Mouse (Mus musculus) embryonic facial prominence, embryonic 11.5 days (tissue): ENCODE results near the gene Gm5622. TPM values are rescaled to one million over a fixed set of nuclear protein-coding genes. Genes with fewer than 3 reads are reported as not detected.
"Not testable (repeated sequence)": the region's sequence is repeated elsewhere in the genome, so short reads cannot be mapped to it uniquely, and the experiment has no call there.

ENCODE experiments used
- ATAC-seq: fragments of 200-750 bp; cut with Nextera tagmentation; replicated peaks from 2 replicates; pipeline ENCODE4 v1.8.0; 2017; ENCODE audit warnings: low read depth; ENCODE audit not compliant: insufficient number of reproducible peaks, low FRiP score, low TSS enrichment
- DNase-seq: peaks from one replicate; pipeline ENCODE4 v3.0.0-alpha.2; 2015; ENCODE audit warnings: low spot score
- H3K27ac ChIP-seq: fragments of 300-500 bp; sonication (generic); replicated peaks from 2 replicates; pipeline ENCODE4 v1.5.1; 2014; ENCODE audit warnings: mild to moderate bottlenecking, low read depth, low read length, control low read depth
- H3K27me3 ChIP-seq: fragments of 300-500 bp; sonication (generic); 2 replicates; pipeline ENCODE4 v1.6.1; 2014; ENCODE audit warnings: mild to moderate bottlenecking, low read length, moderate library complexity, mixed read lengths; ENCODE audit not compliant: control insufficient read depth, insufficient read depth
- H3K36me3 ChIP-seq: fragments of 300-500 bp; sonication (generic); replicated peaks from 2 replicates; pipeline ENCODE4 v1.6.1; 2014; ENCODE audit warnings: low read depth, mild to moderate bottlenecking, low read length, moderate library complexity, mixed read lengths; ENCODE audit not compliant: control insufficient read depth, insufficient read depth
- H3K4me1 ChIP-seq: fragments of 300-500 bp; sonication (generic); 2 replicates; pipeline ENCODE4 v1.6.1; 2014; ENCODE audit warnings: low read length, mixed read lengths; ENCODE audit not compliant: control insufficient read depth, insufficient read depth
- H3K4me2 ChIP-seq: fragments of 300-500 bp; sonication (generic); 2 replicates; pipeline ENCODE4 v1.6.1; 2014; ENCODE audit warnings: low read depth, mild to moderate bottlenecking, control low read depth, low read length, moderate library complexity
- H3K4me3 ChIP-seq: fragments of 300-500 bp; sonication (generic); 2 replicates; pipeline ENCODE4 v1.5.1; 2014; ENCODE audit warnings: low read depth, low read length, control low read depth
- H3K9ac ChIP-seq: fragments of 300-500 bp; sonication (generic); replicated peaks from 2 replicates; pipeline ENCODE4 v1.6.1; 2014; ENCODE audit warnings: mild to moderate bottlenecking, control low read depth, low read length
- H3K9me3 ChIP-seq: fragments of 300-500 bp; sonication (generic); replicated peaks from 2 replicates; pipeline ENCODE4 v1.6.1; 2016; ENCODE audit warnings: mild to moderate bottlenecking, low read length, inconsistent platforms, mixed read lengths; ENCODE audit not compliant: control insufficient read depth
- WGBS: fragments of 180-500 bp; shearing (Covaris S2); extraction: QIAGEN DNeasy Blood & Tissue Kit; methylation state at CpG from one replicate; pipeline ENCODE4 v1.1.7; 2014; 5-methylcytosine and 5-hydroxymethylcytosine counted together
- polyA plus RNA-seq: library from polyadenylated mRNA; unstranded; fragments of >200 nt; fragmentation: Nextera tagmentation; extraction: Ambion mirVana; gene quantifications from 2 replicates; pipeline ENCODE4 v1.2.1, GENCODE M21; 2014

Gm5622 gene
- polyA plus RNA-seq, 1 experiment from 2014 or later: not detected

GRCm38 (mm10) chr14:51695368-51695767 is 142.8 kb downstream of the Gm5622 start, which contains the start of gene Gm17079:
Gene Gm17079, minus strand, starts transcription at chr14:51695468.
- H3K9me3 ChIP-seq, H3K27me3 ChIP-seq, H3K36me3 ChIP-seq, H3K4me3 ChIP-seq, H3K9ac ChIP-seq, ATAC-seq, H3K4me1 ChIP-seq, H3K27ac ChIP-seq, DNase-seq, H3K4me2 ChIP-seq: not testable (repeated sequence)
- 78% methylated on average over 1 of the region's 2 CpGs for WGBS

Other genes with a start within 250 kb of the Gm5622 start
- gene Gm7247, start 191.0 kb upstream of the Gm5622 start, polyA plus RNA-seq: not detected in 2 replicates
- not detected in 2 replicates for gene Vmn2r88, start 142.0 kb upstream of the Gm5622 start, polyA plus RNA-seq
- not detected in 2 replicates for gene Vmn2r89, start 100.9 kb upstream of the Gm5622 start, polyA plus RNA-seq
- gene Gm17175, start 21.3 kb downstream of the Gm5622 start, polyA plus RNA-seq: not detected in 2 replicates
- gene Gm17174, start 39.3 kb downstream of the Gm5622 start, polyA plus RNA-seq: not detected in 2 replicates
- not detected in 2 replicates for gene Gm17078, start 58.5 kb downstream of the Gm5622 start, polyA plus RNA-seq
- gene Gm4181, start 82.9 kb downstream of the Gm5622 start, polyA plus RNA-seq: not detected in 2 replicates
- gene Gm17079, start 142.7 kb downstream of the Gm5622 start, polyA plus RNA-seq: not detected in 2 replicates
- gene Gm5800, start 164.4 kb downstream of the Gm5622 start, polyA plus RNA-seq: not detected in 2 replicates
- not detected in 2 replicates for gene Ang4, start 220.8 kb downstream of the Gm5622 start, polyA plus RNA-seq
- not detected in 2 replicates for gene AY358078, start 247.3 kb downstream of the Gm5622 start, polyA plus RNA-seq